Mouse (Mus musculus) heart, embryonic 10.5 days (tissue): ENCODE results near the gene Cstf2t. TPM values are rescaled to one million over a fixed set of nuclear protein-coding genes. Genes with fewer than 3 reads are reported as not detected.

Experiments
- DNase-seq: peaks from one replicate; pipeline ENCODE4 v3.0.0-alpha.2; 2017; ENCODE audit warnings: low spot score
- H3K27ac ChIP-seq: fragments of 300-500 bp; sonication (generic); 2 replicates; pipeline ENCODE4 v1.5.1; 2016; ENCODE audit warnings: mild to moderate bottlenecking
- H3K27me3 ChIP-seq: fragments of 300-500 bp; sonication (generic); 2 replicates; pipeline ENCODE4 v1.6.1; 2016; ENCODE audit warnings: mild to moderate bottlenecking; ENCODE audit not compliant: poor library complexity, insufficient read depth, severe bottlenecking
- H3K36me3 ChIP-seq: fragments of 300-500 bp; sonication (generic); 2 replicates; pipeline ENCODE4 v1.6.1; 2016; ENCODE audit warnings: mild to moderate bottlenecking, moderate library complexity
- H3K4me1 ChIP-seq: fragments of 300-500 bp; sonication (generic); 2 replicates; pipeline ENCODE4 v1.6.1; 2016; ENCODE audit warnings: mild to moderate bottlenecking
- H3K4me3 ChIP-seq: fragments of 300-500 bp; sonication (generic); 2 replicates; pipeline ENCODE4 v1.5.1; 2016; ENCODE audit warnings: mild to moderate bottlenecking, moderate library complexity
- H3K9me3 ChIP-seq: fragments of 300-500 bp; sonication (generic); 2 replicates; pipeline ENCODE4 v1.6.1; 2016; ENCODE audit warnings: mild to moderate bottlenecking, moderate library complexity
- WGBS: fragments of 180-500 bp; shearing (Covaris S2); methylation state at CpG from one replicate; pipeline ENCODE4 v1.1.7; 2016; 5-methylcytosine and 5-hydroxymethylcytosine counted together
- polyA plus RNA-seq: library from polyadenylated mRNA; unstranded; fragments of >200 nt; fragmentation: Nextera tagmentation; extraction: Ambion mirVana; gene quantifications from 2 replicates; pipeline ENCODE4 v1.2.1, GENCODE M21; 2016

Cstf2t gene
- polyA plus RNA-seq: 42.7 and 42.8 TPM in 2 replicates

DNA sequence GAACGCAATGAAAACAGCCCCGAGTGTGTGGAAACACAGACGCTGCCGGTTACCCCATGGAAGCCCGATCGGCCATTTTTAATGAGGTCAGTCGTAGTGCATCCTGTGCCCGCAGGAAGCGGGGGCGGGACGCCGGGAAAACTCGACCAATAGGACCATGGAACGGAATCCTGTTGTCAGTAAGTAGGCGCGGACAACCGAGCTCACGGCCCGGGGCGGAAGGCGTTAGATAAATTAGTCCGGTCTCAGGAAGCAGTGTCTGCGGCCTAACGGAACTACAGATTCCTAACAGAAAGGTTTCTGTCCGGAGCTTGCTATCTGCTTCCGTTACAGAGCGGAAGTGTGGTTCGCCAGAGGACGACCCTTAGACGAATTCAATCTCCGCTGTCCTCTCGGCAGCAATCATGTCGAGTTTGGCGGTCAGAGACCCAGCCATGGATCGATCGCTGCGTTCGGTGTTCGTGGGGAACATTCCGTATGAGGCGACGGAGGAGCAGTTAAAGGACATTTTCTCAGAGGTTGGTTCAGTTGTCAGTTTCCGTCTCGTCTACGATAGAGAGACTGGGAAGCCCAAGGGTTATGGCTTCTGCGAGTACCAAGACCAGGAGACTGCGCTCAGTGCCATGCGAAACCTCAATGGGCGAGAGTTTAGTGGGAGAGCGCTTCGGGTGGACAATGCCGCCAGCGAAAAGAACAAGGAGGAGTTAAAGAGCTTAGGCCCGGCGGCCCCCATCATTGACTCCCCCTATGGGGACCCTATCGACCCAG, at the start of gene Cstf2t:
Cstf2t (plus strand) TSS at position 176 of the 768 bp plus-strand sequence.
- Histone ChIP-seq H3K27ac (peak within 1 kb of the TSS; percentile 93), H3K4me3 (peak within 1 kb of the TSS; percentile 85)
- 2% methylated on average over 56 of the region's 56 CpGs for WGBS

DNA sequence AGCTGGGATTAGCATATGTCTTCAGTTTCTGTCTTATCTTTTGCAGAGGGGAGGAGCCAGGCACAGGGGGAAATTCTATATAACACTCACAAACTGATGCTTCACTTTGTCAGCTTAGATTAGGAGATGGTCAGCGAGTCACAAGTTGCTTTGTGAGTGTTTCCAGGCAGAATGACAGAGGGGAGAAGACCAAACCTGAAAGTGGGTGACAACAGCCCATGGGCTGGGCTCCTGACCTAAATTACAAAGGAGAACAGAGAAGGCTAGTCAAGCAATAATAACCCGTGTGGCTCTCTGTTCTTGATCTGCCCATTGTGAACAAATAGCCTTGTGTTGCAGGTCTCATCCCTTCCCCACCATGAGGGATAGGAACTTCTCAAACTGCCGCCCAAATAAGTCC, 43.7 kb upstream of the Cstf2t start:
- WGBS: 54% methylated on average over 3 of the region's 3 CpGs
- H3K4me1 ChIP-seq: no peaks in the 10 kb centered on the region
- no peak overlapping the region for H3K27ac ChIP-seq

More for the DNA sequence above, at the start of gene Cstf2t:
- H3K4me1 ChIP-seq: peaks cover 18% of the 10 kb centered on the region
- H3K27me3 ChIP-seq: no peaks in the 10 kb centered on the region
- no peaks in the 10 kb centered on the region for H3K9me3 ChIP-seq
- DNase-seq: peak; percentile 99
- H3K36me3 ChIP-seq: peaks cover 38% of the 10 kb centered on the region

DNA sequence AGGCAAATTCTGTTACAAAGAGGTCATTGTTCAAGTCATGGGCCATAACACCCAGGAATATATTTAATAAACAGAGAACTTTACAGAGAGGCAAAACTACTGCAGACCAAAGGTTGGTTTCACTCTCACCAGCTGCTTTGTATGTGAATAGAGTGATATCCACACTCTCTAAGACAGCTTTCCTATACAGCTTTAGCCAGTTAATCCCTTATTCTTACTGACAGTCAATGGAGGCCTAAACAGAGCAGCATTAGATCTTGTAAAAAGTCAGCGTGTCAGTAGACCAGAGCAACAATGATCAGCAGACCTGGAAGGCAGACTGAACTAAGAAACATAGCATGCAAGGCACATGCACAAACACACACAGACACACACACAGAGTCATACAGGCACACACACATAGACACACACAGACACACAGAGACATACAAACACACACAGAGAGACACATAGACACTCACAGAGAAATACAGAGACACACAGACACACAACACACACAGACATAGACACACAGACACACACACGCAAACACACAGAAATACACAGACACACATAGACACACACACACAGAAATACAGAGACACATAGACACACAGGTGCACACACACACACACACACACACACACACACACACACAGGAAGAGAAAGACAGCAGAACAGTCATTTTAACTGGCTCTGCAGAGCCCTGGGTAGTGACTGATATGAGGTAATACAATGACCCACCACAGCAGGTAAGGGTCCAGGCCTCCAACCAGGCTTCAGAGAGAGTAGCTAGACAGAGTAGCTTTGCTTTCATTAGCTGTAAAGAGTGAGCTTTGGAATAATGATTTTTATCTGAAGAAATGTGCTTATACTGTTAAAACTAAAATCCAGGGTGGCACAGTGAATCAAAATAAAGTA, 41.4 kb upstream of the Cstf2t start:
- WGBS: 81% methylated on average over 2 of the region's 2 CpGs
- Histone ChIP-seq H3K4me3 (no peak overlapping the region), H3K36me3 (no peaks in the 10 kb centered on the region), H3K27ac (no peak overlapping the region), H3K4me1 (no peaks in the 10 kb centered on the region), H3K27me3 (no peaks in the 10 kb centered on the region), H3K9me3 (no peaks in the 10 kb centered on the region)
- no peak for DNase-seq

More for the DNA sequence above, 43.7 kb upstream of the Cstf2t start:
- no peak for DNase-seq
- no peaks in the 10 kb centered on the region for H3K27me3 ChIP-seq
- no peak overlapping the region for H3K4me3 ChIP-seq
- H3K9me3 ChIP-seq: no peaks in the 10 kb centered on the region
- no peaks in the 10 kb centered on the region for H3K36me3 ChIP-seq

GRCm38 (mm10) chr19:31046601-31047000, 36.0 kb upstream of the Cstf2t start:
- H3K9me3 ChIP-seq: no peaks in the 10 kb centered on the region
- H3K27ac ChIP-seq: no peak overlapping the region
- no peak overlapping the region for H3K4me3 ChIP-seq
- H3K36me3 ChIP-seq: no peaks in the 10 kb centered on the region
- no peaks in the 10 kb centered on the region for H3K4me1 ChIP-seq
- WGBS: 88% methylated on average over 4 of the region's 4 CpGs
- DNase-seq: no peak
- no peaks in the 10 kb centered on the region for H3K27me3 ChIP-seq

GRCm38 (mm10) chr19:31064740-31065139, 17.9 kb upstream of the Cstf2t start:
- WGBS: 58% methylated on average over 1 of the region's 1 CpGs

GRCm38 (mm10) chr19:31065206-31065781, 17.3 kb upstream of the Cstf2t start:
- H3K9me3 ChIP-seq: no peaks in the 10 kb centered on the region
- no peak overlapping the region for H3K4me3 ChIP-seq
- no peaks in the 10 kb centered on the region for H3K27me3 ChIP-seq
- no peak for DNase-seq
- no peaks in the 10 kb centered on the region for H3K36me3 ChIP-seq
- WGBS: 61% methylated on average over 11 of the region's 11 CpGs
- H3K27ac ChIP-seq: no peak overlapping the region
- no peaks in the 10 kb centered on the region for H3K4me1 ChIP-seq

More at GRCm38 (mm10) chr19:31064740-31065139, 17.9 kb upstream of the Cstf2t start:
- Histone ChIP-seq H3K27me3 (no peaks in the 10 kb centered on the region), H3K27ac (no peak overlapping the region), H3K36me3 (no peaks in the 10 kb centered on the region), H3K9me3 (no peaks in the 10 kb centered on the region), H3K4me3 (no peak overlapping the region), H3K4me1 (no peaks in the 10 kb centered on the region)
- no peak for DNase-seq

DNA sequence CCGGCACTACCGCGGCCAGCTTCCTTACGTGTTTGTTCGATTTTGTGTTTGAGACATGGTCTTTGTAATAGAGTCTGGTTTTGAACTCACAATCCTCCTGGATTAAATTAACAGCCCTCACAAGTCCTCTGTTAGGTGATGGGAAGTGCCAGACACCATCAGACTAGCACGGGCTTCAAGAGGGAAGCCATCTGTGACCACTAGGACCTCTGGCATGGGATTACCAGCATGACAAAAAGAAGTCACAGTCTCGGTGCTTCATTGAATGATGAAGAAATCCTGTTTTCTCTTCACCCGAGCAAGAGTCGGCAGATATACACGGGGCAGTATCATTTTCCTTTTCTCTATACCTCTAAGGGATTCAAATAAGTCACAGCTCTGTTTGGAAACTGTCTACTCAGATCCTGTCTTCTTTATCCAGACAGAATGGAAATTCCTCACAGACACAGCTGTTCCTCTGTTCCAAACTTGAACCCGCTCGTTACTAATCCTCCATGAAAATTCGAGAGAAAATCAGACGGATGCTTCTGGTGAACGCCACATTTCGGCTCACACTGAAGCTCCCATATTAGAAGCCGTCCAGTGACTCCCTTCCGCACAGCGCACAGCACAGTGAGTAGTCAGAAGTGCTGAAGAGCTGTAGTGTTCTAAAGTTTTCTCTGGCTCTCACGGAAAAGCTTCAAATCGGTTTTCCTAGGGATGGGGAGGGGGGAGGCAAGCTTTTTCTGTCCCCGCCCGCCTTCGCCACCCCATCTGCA, 8.5 kb upstream of the Cstf2t start:
- Histone ChIP-seq H3K9me3 (no peaks in the 10 kb centered on the region), H3K27me3 (no peaks in the 10 kb centered on the region), H3K4me3 (peak overlapping the region; percentile 33), H3K36me3 (no peaks in the 10 kb centered on the region), H3K4me1 (peaks cover 9% of the 10 kb centered on the region; the same call in 1 of the 2 replicates), H3K27ac (peak overlapping the region; percentile 76)
- WGBS: 50% methylated on average over 24 of the region's 24 CpGs
- no peak for DNase-seq

GRCm38 (mm10) chr19:31074717-31075063, 7.9 kb upstream of the Cstf2t start:
- H3K9me3 ChIP-seq: no peaks in the 10 kb centered on the region
- 13% methylated on average over 3 of the region's 3 CpGs for WGBS
- H3K27me3 ChIP-seq: no peaks in the 10 kb centered on the region
- H3K4me1 ChIP-seq: peaks cover 9% of the 10 kb centered on the region; the same call in 1 of the 2 replicates
- DNase-seq: no peak
- H3K4me3 ChIP-seq: peak overlapping the region; percentile 33
- peak overlapping the region; percentile 76 for H3K27ac ChIP-seq
- no peaks in the 10 kb centered on the region for H3K36me3 ChIP-seq

GRCm38 (mm10) chr19:31076106-31076505, 6.5 kb upstream of the Cstf2t start:
- WGBS: 80% methylated on average over 4 of the region's 4 CpGs
- DNase-seq: no peak
- Histone ChIP-seq H3K4me1 (peaks cover 9% of the 10 kb centered on the region; the same call in 1 of the 2 replicates), H3K9me3 (no peaks in the 10 kb centered on the region), H3K4me3 (no peak overlapping the region), H3K27me3 (no peaks in the 10 kb centered on the region), H3K36me3 (no peaks in the 10 kb centered on the region), H3K27ac (no peak overlapping the region)

DNA sequence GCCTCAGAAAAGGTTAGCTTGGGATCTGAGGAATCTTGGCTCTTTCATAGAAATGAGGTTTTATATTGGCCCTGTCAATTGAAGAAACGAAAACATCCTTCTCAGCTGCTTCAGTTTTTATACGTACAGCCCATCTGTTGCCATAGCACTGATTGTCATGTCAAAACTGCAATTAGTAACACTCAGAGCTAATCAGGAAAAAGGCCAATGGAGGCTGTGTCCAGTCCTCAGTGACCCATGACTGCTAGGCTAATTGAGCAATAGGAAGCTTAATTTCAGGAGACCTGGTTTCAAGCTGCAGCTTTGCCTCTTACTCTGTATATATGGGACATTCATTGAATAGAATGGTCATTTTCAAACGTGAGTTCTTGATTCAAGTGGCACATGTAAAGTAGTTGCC, 4.4 kb upstream of the Cstf2t start:
- Histone ChIP-seq H3K4me3 (no peak overlapping the region), H3K9me3 (no peaks in the 10 kb centered on the region), H3K27me3 (no peaks in the 10 kb centered on the region), H3K36me3 (no peaks in the 10 kb centered on the region), H3K4me1 (peaks cover 9% of the 10 kb centered on the region; the same call in 1 of the 2 replicates), H3K27ac (no peak overlapping the region)
- WGBS: 71% methylated on average over 3 of the region's 3 CpGs
- no peak for DNase-seq

- Histone ChIP-seq H3K27ac (peak overlapping the region; percentile 93), H3K4me3 (peak overlapping the region; percentile 85), H3K9me3 (no peaks in the 10 kb centered on the region), H3K4me1 (peaks cover 18% of the 10 kb centered on the region), H3K27me3 (no peaks in the 10 kb centered on the region), H3K36me3 (peaks cover 34% of the 10 kb centered on the region)
- no peak for DNase-seq
- 16% methylated on average over 7 of the region's 7 CpGs for WGBS
Observed at GRCm38 (mm10) chr19:31082226-31082625, 411 bp upstream of the Cstf2t start.

DNA sequence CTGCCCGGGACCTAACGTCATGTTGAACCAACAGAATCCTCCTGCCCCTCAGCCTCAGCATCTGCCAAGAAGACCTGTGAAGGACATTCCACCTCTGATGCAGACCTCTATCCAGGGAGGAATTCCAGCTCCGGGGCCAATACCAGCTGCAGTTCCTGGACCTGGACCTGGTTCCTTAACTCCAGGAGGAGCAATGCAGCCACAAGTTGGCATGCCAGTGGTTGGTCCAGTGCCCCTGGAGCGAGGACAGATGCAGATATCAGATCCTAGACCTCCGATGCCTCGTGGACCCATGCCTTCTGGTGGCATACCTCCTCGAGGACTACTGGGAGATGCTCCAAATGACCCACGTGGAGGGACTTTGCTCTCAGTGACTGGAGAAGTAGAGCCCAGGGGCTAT, 1.1 kb downstream of the Cstf2t start:
- no peak for DNase-seq
- Histone ChIP-seq H3K36me3 (peaks cover 38% of the 10 kb centered on the region), H3K27ac (peak overlapping the region; percentile 93; the same call in 1 of the 2 replicates), H3K27me3 (no peaks in the 10 kb centered on the region), H3K9me3 (no peaks in the 10 kb centered on the region), H3K4me1 (peaks cover 18% of the 10 kb centered on the region), H3K4me3 (peak overlapping the region; percentile 85)
- 96% methylated on average over 8 of the region's 8 CpGs for WGBS
